Mouse (Mus musculus) adrenal gland, adult (tissue): ENCODE data around the gene Esp15.
"Not testable (repeated sequence)": the region's sequence is repeated elsewhere in the genome, so short reads cannot be mapped to it uniquely, and the experiment has no call there.

Experiments used
- DNase-seq, 2 experiments: peaks; one replicate each; pipeline ENCODE4 v3.0.0; 2022 to 2023; ENCODE audit warnings: low spot score in 1 of 2; ENCODE audit not compliant: inconsistent age in 2 of 2

Esp15 gene

GRCm38 (mm10) chr17:39640654-39641053 is at the start of gene Esp15:
TSS of gene Esp15 (plus strand) at chr17:39640954.
- DNase-seq, result not testable (repeated sequence)

GRCm38 (mm10) chr17:39591550-39591949 is 49.2 kb upstream of the Esp15 start:
- DNase-seq, result no peak
